Mouse (Mus musculus): ENCODE data around the gene Ak2.

The Ak2 gene

GRCm38 (mm10) chr4:128974677-128975076 lies 17.1 kb upstream of the Ak2 start:
- DNase-seq (ENCODE audit: low spot score) = no peak

DNA sequence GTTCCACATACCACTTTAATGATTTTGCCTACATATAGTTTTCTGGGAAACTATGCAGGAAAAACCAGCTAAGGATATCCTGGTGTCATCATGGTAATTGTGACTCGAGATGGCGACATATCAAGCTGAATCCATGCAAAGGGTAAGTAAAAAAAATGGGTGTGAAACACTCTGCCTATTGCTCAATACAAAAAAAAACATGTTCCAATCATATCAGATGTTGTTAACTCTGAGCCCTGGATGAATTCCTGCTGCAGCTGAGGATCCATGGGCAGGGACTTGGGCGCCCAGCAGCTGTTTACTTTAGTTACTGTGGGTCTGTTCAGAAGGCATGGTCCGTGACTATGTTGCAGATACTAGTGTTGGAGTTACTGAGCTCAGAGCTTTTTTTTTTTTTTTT lies 15.2 kb upstream of the Ak2 start:
- DNase-seq (ENCODE audit: low spot score) = peak; percentile 74

DNA sequence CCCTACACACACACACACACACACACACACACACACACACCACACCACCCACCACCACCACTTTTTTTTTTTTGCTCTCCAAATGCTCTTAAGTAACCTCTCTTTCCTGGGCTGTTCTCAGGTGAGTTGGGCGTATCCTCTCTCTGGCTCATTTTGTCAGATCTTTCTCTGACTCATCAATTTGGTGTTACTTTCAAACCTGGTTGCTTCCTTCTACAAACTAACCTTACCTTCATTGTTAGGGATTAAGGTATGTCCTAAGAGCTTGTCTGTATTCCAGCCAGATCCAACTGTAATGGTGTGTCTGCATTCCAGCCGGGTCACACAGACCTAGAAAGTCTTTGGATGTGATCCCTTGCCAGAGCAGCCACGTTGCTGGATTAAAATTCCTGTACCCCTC lies 14.5 kb upstream of the Ak2 start:
- no peak for DNase-seq (ENCODE audit: low spot score)

DNA sequence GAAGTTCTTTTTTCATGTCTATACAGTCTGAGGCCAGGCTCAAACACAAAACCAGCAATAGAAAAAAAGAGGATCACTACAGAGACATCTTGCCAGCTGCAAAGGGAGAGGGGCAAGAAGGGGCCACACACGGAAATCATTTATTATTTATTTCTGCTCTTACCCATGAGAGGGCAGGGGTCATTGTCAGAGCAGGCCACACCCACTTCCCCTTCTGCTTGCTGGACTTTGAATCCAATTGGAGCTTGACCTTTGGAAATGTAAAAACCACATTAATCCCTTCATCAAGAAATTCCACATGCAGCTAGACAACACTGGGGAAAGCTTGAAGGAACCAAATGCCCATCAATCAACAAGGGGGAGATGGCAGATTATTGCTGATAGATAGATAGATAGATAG lies 13.1 kb upstream of the Ak2 start:
- DNase-seq (ENCODE audit: low spot score) = no peak

GRCm38 (mm10) chr4:128980890-128981832 lies 10.6 kb upstream of the Ak2 start:
- no peak for DNase-seq (ENCODE audit: low spot score)

GRCm38 (mm10) chr4:128981833-128982180 lies 10.0 kb upstream of the Ak2 start:
- no peak for DNase-seq (ENCODE audit: low spot score)

- DNase-seq (ENCODE audit: low spot score) = peak; percentile 40
These were observed 8.6 kb upstream of the Ak2 start for GRCm38 (mm10) chr4:128983151-128983550.

DNA sequence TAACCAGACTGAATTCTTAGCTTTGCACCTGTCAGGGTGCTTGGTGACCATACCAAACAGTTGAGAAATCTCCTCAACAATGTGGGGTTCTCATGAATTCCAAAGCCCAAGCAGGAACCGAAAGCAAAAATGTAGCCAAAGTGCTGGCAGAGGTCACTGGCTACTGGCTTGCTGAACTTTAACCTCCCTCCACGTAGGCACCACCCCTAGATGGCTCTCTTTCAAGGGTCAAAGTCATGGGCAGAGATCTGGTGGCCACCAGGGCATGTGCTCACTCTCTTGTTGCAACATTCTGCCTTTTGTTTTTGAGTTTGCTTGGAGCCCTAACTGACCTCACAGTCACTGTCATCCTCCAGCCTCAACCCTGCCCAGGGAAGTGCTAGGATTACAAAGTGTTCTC lies 8.1 kb upstream of the Ak2 start:
- DNase-seq (ENCODE audit: low spot score) = peak; percentile 90

- peak; percentile 53 for DNase-seq (ENCODE audit: low spot score)
These were observed 7.2 kb upstream of the Ak2 start for GRCm38 (mm10) chr4:128984600-128984999.

- no peak for DNase-seq (ENCODE audit: low spot score)
These were observed 2.8 kb upstream of the Ak2 start for GRCm38 (mm10) chr4:128988911-128989310.

GRCm38 (mm10) chr4:128989678-128990077 lies 2.1 kb upstream of the Ak2 start:
- no peak for DNase-seq (ENCODE audit: low spot score)

- peak; percentile 60 for DNase-seq (ENCODE audit: low spot score)
These were observed 418 bp downstream of the Ak2 start for GRCm38 (mm10) chr4:128992176-128992575.

GRCm38 (mm10) chr4:128993025-128993662 lies 1.4 kb downstream of the Ak2 start:
- peak; percentile 98 for DNase-seq (ENCODE audit: low spot score)

- DNase-seq (ENCODE audit: low spot score) = peak; percentile 55
These were observed 1.9 kb downstream of the Ak2 start for GRCm38 (mm10) chr4:128993675-128994074.

- DNase-seq (ENCODE audit: low spot score) = no peak
These were observed 3.5 kb downstream of the Ak2 start for GRCm38 (mm10) chr4:128995238-128995637.

- no peak for DNase-seq (ENCODE audit: low spot score)
These were observed 5.5 kb downstream of the Ak2 start for GRCm38 (mm10) chr4:128997258-128997657.

GRCm38 (mm10) chr4:128998401-128998800 lies 6.6 kb downstream of the Ak2 start:
- no peak for DNase-seq (ENCODE audit: low spot score)

DNA sequence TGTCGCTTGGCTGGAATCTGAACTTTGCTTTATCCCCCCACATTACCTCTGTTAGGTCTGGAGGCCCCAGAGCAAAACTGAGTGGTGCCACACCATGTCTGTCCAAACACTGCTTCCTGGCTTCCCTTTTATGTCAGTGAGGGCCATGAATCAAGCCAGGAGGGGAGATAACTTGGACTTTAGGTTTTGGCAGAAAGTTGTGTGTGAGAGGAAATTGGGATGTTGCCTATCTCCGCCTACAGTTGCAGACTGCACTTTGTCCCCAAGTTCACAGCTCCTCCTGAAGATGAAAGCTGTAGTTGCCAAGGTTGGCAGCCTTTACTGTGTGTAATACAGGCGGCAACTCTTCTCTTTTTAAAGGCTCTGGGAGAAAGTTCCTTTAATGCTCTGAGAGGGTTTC lies 9.0 kb downstream of the Ak2 start:
- peak; percentile 73 for DNase-seq (ENCODE audit: low spot score)

- no peak for DNase-seq (ENCODE audit: low spot score)
These were observed 12.0 kb downstream of the Ak2 start for GRCm38 (mm10) chr4:129003720-129004119.

DNA sequence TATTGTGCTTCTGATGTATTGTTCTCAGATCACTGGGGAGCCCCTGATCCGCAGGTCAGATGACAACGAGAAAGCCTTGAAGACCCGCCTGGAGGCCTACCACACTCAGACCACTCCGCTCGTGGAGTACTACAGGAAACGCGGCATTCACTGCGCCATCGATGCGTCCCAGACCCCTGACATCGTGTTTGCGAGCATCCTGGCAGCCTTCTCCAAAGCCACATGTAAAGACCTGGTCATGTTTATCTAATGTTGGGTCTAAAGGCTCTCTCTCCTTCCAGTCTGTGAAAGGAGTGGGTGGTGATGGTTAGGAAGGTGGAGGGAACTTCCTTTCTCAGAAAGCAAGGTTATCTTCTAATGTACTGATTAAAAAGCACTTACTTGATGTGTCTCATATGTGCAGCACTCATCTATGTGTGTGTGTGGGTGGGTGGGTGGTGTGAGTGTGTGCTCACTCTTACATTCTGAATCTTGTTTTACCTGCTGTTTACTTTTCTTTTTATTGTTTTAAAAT lies 16.3 kb downstream of the Ak2 start:
- DNase-seq (ENCODE audit: low spot score) = no peak

DNA sequence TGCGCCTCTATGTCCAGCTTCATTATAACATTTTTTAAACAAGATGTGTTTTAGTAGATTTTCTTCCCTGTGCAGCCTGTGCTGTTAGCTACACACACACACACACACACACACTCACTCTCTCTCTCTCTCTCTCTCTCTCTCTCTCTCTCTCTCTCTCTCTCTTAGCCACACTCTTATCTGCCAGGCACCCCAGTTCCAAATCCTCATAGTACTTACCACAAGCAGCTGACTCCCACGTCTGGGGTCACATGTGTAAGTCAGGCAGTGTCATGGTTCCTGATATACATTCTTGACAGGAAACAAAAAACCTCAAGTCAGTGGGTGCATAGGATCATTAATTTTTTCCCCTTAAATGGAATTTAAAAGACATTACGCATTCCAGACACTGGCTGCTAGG lies 16.9 kb downstream of the Ak2 start:
- no peak for DNase-seq (ENCODE audit: low spot score)

DNA sequence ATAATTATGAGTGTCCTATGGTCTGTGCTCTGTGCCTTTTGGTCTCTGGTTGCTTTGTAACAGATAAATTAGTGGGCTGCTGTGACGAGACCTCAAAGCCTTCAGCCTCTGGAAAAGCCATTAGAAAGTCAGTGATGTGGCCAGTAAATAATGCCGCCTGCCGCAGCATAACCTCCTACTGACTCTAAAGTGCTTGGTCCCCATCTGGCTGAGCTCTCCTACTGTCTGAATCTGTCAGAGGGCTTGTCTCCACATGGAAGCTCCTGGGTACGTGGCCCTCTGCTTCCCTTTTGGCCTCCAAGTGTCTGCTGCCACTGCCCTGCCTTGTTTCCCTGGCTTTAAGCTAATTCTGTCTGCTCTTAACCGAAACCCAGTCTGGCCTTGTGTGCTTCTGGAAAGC lies 17.8 kb downstream of the Ak2 start:
- DNase-seq (ENCODE audit: low spot score) = no peak

DNA sequence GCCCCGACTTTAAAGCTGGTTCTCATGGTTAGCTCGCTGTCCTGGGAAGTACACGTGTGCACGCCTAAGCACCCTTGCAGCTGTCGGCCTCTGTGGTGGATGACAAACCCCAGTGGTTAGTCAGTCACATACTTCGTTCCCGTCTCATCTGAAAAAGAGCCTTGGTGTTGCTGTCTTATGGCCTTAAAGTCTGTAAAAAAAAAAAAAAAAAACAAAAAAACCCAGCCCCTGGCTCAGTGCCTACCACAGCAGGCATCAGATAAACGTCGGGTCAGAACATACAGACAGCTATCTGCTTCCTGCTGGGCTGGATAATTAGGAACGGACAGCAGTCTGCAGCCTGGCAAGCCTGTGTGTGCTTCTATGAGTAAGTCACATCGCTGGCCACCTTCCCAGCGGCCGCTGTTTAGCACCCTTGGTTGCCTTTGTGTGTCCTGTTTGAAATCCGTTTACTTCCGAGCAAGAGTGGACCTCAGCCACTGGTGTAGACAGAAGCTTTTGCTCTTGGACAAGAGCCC lies 19.9 kb downstream of the Ak2 start:
- peak; percentile 95 for DNase-seq (ENCODE audit: low spot score)

Data from adipocyte (in vitro differentiated cells).